Mouse (Mus musculus): ENCODE results near the gene Lrrc61.
A peak's percentile ranks its signal among the peaks of the same experiment; 100 is the strongest.
"Not testable (repeated sequence)": the region's sequence is repeated elsewhere in the genome, so short reads cannot be mapped to it uniquely, and the experiment has no call there.

The Lrrc61 gene

DNA sequence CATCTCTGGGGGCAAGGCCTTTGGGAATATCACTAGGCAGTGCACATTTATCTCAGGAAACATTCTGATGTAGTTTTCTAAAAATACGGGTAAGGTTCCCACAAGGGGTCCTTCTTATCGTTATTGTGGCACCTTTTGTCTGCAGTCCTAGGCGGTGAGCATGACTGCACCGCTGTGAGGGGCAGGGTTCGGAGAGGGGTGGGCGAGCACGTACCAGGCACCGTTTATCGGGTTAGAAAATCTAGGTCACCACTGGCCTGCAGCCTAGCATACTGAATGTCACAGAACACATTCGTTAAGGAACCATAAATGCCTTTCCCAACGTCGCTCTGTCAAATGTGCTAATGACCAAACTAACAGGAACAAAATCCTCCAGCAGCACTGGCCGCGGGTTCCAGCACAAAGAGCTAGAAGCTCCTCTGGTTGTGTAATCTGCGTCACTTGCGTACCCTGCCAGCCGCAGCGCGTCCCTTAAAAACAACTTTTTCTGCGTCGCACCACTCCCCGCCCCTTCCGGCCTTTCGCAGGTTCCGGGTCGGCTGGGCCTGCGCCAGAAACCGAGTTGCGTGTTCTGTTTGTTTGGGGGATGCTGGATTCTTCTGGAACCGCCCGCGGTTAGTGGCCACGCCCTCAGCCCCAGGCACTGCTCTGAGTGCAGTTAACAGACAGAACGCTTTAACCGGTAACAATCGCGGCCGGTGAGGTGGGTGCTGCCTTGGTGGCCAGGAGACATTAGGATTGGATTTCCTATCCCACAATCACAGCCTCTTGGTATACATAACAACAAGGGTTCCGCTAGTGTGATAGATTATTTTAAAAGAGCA, at the start of gene Lrrc61:
TSS of gene Lrrc61 (plus strand) at position 517 of the 824 bp plus-strand sequence.
- peak; percentile 98 for DNase-seq (ENCODE audit: low spot score)

DNA sequence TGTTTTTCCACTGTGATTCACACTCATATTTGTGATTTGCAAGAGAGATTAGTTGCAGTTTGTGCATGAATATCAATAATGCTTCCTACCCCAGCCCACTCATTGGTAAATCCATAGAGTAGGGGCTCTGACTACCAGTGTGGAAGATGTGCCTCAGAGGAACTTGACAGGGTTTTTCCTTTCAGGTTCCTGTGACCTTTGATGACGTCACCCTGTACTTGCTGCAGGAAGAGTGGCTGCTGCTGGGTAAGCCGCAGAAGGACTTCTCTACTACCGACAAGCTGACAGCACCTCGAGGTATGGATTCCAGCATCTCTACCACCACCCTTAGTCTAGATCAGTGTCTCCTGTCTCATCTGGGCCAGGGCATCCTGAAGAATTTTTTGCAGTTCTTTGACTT, 46.5 kb upstream of the Lrrc61 start:
- DNase-seq (ENCODE audit: low spot score) = no peak

DNA sequence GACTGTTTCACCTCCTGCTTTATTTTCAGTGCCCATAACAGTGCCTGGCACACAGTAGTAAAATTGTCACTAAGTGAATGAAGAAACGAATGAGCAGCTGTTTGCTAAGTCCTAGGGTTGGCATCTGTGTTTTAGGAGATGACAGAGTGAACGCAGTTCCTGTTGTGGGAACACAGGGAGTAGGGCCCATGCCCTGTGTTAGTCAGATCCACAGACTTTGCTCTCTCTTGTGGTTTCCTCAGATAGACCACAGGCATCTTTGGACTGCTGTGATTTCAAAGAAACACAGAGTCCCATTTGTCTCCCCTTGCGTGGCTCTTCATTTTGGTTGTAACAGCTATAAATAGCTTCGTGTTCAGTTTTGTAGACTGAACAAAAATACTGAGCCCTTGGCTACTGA, 44.2 kb upstream of the Lrrc61 start:
- no peak for DNase-seq (ENCODE audit: low spot score)

DNA sequence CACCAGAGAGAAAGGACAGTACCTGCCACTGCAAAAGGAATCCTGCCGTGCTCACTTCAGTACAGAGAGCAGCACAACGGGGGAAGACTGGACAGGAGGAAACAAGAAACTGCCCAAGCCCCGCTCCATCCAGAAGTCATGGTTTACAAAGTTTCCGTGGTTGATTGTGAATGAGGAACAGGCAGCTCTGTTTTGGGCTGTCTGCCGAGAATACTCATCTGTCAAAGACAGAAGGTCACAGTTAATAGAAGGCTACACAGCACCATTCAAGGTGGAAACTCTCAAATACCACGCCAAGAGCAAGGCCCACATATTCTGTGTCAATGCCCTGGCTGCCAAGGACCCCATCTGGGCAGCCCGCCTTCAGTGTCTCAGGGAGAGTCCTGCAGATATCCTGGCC, 42.7 kb upstream of the Lrrc61 start:
- no peak for DNase-seq (ENCODE audit: low spot score)

DNA sequence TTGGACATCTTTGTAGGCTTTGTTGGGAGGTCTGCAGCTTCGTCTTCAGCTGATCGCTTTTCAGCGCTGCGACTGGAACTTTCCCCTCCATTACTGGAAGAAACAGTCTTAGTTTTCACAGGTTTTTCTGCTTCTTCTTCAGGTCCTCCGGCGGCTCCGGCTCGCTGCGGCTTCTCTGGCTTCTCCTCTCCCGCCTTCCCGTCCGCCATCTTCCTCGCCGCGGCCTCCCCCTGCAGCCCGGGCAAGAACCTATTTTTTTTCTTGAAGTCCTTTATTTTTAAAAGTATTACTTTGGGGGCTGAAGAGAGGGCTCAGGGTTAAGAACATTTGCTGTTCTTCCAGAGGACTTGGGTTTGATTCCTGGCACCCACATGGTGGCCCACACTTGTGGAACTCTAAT, 29.7 kb upstream of the Lrrc61 start:
- not testable (repeated sequence) for DNase-seq (ENCODE audit: low spot score)

DNA sequence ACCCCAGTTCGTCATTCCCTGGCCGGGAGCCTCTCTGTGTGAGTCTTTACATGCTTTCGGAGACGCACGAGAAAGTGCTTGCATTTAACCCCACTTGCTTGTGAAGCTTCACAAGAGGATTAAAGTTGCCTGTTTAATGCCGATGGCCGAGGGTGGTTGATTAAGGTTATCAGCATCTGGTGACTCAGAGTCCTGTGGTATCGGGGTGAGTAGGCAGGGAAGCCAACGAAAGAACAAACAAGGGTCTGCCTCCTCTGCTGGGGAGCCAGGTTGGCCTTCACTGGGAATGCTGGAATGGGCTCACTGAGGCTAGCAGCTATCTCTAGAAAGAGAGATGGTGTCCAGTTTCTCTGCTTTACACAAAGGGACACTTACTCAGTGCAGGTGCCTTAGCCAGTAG, 26.7 kb upstream of the Lrrc61 start:
- DNase-seq (ENCODE audit: low spot score) = no peak

DNA sequence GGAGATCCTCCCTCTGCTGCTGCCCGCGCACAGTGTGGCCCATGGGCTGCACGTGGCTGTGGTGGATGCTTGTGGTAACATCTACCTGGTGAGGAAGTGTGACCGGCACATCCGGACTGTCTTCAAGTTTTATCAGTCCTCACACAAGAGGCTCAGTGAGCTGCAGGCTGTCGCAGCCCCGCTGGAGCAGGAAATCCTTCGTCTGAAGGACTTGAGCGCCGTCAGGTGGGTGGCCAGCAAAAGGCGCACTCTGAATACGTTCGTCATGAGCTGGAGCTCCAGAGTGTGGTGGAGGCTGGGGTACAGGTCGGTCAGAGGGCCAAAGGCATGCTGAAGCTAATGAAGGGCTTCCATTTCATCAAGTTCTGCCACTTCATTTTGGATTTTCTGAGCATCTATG, 25.3 kb upstream of the Lrrc61 start:
- DNase-seq (ENCODE audit: low spot score) = no peak

DNA sequence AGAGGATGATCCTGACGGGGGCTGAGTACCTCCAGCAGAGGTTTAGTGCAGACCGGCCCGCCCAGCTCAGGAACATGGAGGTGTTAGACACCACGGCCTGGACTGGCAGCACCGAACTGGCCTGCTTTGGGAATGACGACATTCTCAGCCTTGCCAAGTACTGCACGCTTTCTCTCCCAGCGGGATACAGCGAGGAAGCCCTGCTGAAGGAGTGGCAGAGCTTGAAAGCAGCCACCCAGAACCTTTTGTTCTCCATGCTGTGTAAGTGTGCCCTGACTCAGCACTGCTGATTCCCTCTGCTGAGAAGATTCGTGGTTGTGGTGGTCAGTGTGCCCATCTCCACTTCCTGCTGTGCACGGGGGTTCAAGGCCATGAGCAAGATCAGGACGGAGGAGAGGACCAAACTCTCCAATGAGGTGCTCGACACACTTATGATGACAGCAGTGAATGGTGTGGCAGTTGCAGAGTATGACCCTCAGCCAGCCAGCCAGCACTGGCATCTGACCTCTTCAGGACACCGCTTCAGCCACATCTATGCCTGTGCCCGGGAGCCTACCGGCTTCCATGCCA, 24.6 kb upstream of the Lrrc61 start:
- no peak for DNase-seq (ENCODE audit: low spot score)

DNA sequence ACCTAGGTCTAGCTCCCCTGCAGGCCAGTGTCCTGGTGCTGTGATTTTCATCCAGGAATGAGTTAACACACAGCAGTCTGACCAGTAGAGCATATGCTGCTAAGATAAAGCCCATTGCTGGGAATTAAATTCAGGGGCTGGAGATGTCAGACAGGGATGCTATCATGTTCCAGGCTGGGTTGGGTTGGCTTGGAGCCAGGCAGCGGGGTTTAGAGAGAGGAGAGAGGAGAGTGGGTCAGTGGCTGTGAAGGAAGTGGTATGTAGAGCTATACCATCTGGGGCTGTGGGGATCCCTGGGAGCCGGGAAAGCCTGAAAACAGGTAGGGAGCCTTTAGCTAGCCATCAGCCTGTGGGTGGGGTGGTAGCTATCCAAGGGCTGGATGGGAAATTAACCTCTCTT, 23.7 kb upstream of the Lrrc61 start:
- DNase-seq (ENCODE audit: low spot score) = no peak

DNA sequence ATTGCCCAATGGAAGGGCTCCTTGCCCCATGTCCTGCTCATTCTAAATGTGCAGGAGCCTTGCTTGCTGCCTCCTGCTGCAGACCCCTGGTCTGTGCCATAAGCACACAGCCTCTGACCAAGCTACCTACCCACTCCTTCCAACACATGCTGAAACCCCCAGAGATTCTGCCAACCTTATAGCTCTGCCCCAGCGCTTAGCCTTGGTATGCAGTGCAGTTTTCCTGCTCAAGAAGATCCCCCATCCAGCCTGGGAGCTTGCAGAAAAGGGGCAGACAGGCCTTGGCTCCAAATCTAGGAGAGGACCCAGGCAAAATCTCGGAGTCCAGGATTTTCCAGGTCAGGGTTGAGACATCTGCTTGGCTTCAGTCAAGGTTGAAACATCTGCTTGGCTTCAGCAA, 21.1 kb upstream of the Lrrc61 start:
- no peak for DNase-seq (ENCODE audit: low spot score)

DNA sequence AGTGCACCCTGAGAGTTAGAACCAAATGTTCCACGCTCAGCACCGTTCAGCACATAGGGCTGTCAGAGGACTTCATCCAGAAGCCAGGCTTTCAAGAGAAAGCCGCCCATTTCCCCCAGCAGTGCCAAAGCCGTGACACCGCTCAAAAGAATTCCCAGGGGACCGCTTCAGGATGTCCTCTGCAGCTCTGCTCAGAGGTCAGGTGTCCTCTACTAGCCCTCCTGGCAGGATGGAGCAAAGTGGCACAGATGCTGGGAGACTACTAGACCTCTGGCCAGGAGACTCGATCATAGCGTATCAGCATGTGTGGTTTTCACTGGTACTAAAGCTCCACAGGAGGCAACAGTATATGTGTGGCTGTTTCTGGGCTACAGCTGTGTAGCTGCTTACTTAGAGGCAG, 19.7 kb upstream of the Lrrc61 start:
- no peak for DNase-seq (ENCODE audit: low spot score)

DNA sequence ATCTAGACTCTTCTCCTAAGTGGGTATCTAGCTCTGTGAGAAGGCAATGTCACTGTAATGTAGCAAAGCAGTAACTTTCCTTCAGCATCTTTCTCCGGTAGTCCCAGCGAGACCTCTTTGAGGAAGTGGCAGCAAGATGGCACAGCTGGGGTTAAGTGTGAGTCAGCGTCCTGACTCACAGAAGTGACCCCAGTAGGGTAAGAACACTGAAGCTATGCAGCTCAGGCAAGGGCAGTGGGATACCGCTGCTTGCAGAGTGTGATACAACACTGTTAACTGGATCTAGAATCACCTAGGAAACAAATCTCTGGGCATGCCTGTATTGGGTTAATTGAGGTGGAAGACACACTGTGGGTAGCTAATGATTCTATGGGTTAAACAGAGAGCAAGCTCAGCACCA, 18.5 kb upstream of the Lrrc61 start:
- no peak for DNase-seq (ENCODE audit: low spot score)

DNA sequence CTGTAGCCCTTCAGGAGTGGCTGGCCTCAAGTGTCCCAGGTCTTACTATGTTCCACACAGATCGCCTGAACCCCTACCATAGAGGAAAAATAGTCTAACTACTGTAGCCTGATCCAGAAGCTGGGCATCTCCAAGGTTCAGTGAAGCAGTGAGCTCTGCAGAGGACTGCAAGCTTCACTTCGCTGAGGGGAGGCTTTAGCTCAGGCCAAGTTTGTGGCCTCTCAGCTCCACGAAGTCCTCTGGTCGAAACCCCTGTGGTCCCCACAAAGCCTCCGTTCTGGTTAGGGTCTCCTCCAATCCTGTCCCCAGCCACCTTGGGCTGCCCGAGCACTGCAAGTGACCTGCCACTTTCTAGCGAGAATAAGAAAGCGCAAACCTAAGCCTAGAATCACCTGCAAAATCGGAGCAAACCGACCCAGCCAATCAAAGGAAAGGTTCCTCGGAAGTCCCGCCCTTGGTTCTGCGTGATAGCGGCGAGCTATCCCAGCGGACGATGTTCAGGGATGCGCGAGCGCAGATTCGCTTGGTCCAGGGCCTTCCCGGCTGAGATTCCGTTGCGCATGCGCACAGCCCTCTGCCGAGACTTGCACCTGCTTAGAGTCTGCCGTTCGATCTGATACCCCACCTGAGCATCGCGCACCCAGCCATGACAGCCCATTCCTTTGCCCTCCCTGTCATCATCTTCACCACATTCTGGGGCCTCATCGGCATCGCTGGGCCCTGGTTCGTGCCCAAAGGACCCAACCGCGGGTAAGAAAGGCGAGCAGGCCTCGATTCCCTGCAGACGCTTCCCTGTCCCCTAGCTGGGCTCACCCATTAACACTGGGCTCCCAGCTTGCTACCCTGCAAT, 17.3 kb upstream of the Lrrc61 start, which contains the start of gene Atp6v0e2:
TSS of gene Atp6v0e2 (plus strand) at position 511 of the 850 bp plus-strand sequence.
- peak; percentile 64 for DNase-seq (ENCODE audit: low spot score)

DNA sequence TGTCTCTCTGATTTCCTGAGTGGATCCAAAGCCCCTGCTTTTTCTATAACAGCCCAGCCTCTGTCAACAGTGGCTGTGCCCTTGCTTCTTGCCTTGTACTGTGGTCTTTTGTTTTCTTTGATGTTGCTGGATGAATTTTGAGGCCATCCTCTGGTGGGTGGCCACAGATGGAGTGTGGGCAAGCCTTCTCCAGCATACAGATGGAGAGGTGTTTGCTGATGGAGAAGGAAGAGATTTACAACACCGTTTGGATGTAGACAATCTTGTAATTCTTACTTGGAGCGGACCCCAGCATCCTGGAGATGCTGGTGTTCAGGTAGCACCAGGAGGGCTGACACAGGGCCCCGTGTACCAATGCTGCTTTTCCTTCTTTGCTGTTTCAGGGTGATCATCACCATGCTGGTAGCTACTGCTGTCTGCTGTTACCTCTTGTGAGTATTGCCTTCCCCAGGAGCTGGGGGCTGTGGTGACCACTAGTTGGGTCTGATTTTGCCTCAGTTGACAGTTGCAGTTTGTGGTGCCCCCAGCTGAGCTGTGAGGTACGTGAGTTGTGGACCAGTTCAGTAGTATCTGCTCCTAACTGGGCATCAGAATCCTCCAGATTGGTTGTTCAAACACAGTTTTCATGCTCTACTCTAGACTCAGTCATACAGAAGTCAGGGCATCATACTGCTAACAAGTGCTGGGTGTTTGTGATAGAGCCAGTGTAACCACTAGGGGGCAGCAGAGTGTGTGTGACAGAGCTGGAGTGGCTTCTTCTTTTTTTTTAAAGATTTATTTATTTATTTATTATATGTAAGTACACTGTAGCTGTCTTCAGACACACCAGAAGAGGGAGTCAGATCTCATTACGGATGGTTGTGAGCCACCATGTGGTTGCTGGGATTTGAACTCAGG, 15.5 kb upstream of the Lrrc61 start:
- peak; percentile 74 for DNase-seq (ENCODE audit: low spot score)

DNA sequence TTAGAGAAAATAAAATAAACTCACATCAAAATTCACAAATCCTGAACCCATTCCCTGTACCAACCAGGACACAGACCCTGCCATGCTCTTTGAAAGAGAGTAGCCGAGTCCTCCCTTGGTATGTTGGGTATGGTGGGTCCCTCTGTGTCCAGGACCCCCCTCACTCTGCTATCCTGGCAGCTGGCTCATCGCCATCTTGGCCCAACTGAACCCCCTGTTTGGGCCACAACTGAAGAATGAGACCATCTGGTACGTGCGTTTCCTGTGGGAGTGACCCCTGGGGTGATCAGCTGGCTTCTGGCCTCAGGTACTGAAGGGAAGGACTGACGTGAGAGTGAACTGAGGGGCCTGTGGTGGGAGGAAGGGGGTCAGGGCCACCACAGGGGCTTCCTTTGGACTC, 14.7 kb upstream of the Lrrc61 start:
- no peak for DNase-seq (ENCODE audit: low spot score)

DNA sequence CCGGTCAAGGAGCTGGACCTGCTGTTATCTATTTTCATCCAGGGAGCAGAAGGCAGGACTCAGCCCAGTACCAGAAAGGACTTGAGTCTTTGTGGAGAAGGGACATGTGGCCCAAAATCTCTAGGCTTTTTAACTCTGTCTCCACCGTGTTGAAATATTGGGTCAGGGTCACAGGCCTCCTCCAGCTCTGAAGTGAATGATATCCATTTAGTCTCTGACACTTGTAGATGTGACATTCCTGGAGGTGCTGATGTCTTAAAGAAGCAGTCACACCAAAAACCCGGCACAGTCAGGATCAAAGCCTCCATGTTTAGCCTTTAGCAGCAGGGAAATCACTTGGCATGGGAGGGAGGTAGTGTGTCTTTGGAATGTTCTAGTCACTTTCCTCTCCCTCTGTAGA, 13.9 kb upstream of the Lrrc61 start:
- no peak for DNase-seq (ENCODE audit: low spot score)

DNA sequence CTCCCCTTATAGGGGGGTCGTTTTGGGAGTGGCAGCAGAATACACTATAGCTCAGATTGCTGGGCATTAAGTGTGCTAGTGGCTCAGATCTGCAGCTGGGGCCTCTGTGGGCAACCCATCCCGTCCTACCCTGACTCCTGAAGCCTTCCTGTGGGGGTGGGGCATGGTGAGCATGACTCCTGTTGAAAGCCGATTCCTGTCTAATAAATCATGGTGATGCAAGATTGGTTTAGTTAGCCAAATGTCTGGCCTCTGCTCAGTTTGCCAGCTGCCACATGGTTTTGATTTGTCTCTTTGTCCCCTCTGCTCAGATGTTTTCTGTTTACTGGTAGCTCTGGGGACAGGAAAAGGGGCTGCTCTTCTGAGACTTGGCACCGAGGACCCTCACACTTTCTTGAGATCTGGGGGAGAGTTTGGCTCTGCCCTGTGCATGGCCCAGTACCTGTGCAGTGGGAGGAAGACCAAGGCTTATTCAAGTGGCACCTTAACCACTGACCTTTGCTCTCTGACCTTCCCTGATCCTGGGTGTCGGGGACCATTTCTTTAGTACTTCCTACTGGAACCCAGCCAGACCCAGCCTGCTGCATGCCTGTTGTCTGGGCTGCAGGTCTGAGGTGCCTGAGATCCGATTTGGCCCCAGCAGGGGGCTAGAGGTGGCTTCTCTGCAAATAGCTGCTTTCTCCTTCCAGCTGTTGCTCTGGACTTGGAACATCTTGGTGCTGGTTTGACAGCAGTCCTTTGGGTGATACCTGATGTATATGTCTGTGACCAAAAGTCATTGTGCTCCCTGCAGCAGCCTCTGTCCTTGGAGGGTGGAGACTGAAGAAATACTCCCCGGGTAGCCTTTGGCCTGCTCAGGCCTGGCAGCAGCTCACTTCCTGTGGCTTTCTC, 12.8 kb upstream of the Lrrc61 start:
- DNase-seq (ENCODE audit: low spot score) = no peak

DNA sequence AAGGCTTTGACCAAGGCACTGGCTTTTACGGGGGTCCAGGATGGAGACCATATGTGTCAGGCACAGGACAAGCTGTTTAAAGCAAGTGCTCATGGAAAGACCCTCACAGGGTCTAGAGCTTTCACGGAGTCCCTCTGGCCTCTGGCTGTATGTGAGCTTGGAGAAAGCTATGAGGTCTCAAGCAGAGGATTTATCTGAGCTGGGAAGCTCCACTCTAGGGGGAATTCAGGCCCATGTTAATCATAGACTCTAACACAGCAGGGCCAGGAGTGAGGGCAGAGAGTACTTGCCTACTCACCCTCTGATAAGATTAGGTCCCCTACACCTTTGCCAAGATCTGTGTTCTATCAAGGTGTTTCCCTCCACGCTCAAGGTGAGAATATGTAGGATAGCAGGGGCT, 12.0 kb upstream of the Lrrc61 start:
- no peak for DNase-seq (ENCODE audit: low spot score)

DNA sequence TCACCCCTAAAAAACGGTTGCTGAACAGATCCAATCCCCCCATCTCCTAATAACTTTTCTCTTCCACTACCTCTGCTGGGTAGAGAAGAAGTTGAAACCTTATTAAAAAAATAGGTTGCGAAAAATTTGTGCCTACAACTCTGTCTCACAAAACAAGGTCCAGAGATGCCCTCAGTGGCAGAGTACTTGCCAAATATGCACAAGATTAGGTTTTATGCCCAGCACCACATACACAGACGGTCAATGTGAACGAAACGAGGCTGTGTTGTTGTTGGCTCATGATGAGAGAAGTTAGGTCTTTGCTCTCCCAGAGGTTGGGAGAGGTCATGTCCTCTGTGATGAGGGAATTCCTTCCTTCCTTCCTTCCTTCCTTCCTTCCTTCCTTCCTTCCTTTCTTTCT, 9.3 kb upstream of the Lrrc61 start:
- DNase-seq (ENCODE audit: low spot score) = no peak

DNA sequence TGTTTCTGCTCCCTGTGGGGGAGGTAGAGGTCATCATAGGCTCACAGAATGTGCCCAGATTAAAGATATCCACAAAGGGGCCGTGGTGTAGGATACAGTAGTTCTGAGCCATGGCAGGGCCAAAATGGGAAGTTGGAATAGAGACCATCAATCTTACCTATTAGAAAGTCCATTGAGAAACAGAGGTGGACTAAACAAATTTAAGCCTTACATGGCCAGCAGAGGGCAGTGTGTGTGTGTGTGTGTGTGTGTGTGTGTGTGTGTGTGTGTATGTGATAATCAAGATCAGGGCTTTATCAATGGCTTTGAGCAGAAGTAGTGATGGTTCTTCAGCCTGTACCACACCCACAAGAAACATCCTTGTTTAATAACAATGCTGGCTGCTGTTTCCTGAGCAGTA, 8.3 kb upstream of the Lrrc61 start:
- no peak for DNase-seq (ENCODE audit: low spot score)

DNA sequence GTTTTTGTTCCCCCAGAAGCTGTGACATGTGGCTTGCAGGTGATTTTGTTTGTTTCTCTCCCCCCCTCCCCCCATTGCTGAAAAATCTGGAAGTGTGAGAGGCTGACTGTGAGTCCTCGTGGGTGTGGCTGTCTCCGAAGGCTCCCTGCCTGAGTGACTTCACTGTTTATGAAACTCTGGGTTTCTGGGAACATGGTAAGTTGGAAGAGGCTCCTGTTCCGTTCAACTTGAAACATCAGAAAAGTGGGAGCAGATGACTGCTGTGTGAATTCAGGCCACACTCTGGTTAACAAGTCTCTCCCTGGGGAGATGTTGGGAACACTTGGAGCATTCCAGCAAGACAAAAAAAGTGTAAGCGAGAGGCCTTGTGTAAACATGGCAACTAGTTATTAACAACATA, 7.7 kb upstream of the Lrrc61 start:
- no peak for DNase-seq (ENCODE audit: low spot score)
